Mouse (Mus musculus) ES-Bruce4 (cell line): Measurements from ENCODE around the gene Gosr1.

Source experiments
- CTCF ChIP-seq: IDR thresholded peaks from one replicate; pipeline ENCODE4 v1.8.1; 2011; ENCODE audit warnings: low read depth, low read length
- EP300 ChIP-seq: IDR thresholded peaks from 2 replicates; pipeline ENCODE4 v1.6.1; 2011; ENCODE audit warnings: low read depth, low read length; ENCODE audit not compliant: insufficient read depth
- POLR2A ChIP-seq: IDR thresholded peaks from one replicate; pipeline ENCODE4 v1.8.1; 2011; ENCODE audit warnings: low read length; ENCODE audit not compliant: insufficient read depth

DNA sequence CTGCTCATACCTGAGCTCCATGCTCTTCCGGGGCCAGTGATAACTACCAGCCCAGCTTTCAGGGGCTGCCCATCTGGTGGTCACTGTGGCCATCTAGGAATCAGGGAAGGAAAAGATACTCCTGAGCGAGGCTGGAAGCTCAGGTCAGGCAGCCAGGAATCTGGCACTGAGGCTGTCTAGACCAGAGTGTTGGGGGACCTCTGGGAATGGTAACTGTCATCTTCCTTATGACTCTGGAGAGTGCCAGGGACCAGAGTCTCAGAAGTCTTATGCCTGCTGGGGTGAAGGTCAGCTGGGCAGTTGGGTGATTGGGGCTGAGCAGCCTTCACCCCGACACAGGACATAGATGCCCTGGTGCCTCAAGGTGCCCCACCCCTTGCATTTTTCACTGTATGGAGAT lies 55.7 kb downstream of the Gosr1 start:
- no peak for TF ChIP-seq POLR2A
- no peak for TF ChIP-seq EP300
- TF ChIP-seq CTCF = no peak
